Mouse (Mus musculus): ENCODE results near the gene Slc25a11.

Gene Slc25a11

GRCm38 (mm10) chr11:70646691-70647650 lies at the start of gene Slc25a11, which contains the start of gene Rnf167:
Gene Slc25a11, minus strand, starts transcription at chr11:70647479.
Gene Rnf167, plus strand, starts transcription at chr11:70647235.
- peak; percentile 99 for DNase-seq (ENCODE audit: low read depth, low spot score)

- DNase-seq (ENCODE audit: low read depth, low spot score), result no peak
Measured at GRCm38 (mm10) chr11:70693504-70693903, 46.2 kb upstream of the Slc25a11 start.

GRCm38 (mm10) chr11:70689578-70689977 lies 42.3 kb upstream of the Slc25a11 start:
- DNase-seq (ENCODE audit: low read depth, low spot score), result no peak

- DNase-seq (ENCODE audit: low read depth, low spot score), result no peak
Measured at GRCm38 (mm10) chr11:70688372-70688771, 41.1 kb upstream of the Slc25a11 start.

GRCm38 (mm10) chr11:70687601-70688199 lies 40.4 kb upstream of the Slc25a11 start, which contains the start of gene Camta2:
Gene Camta2, minus strand, starts transcription at chr11:70688105.
- DNase-seq (ENCODE audit: low read depth, low spot score), result peak; percentile 85

- peak; percentile 41 for DNase-seq (ENCODE audit: low read depth, low spot score)
Measured at GRCm38 (mm10) chr11:70686901-70687566, 39.8 kb upstream of the Slc25a11 start.

- DNase-seq (ENCODE audit: low read depth, low spot score), result no peak
Measured at GRCm38 (mm10) chr11:70683640-70684039, 36.4 kb upstream of the Slc25a11 start.

GRCm38 (mm10) chr11:70681897-70682581 lies 34.8 kb upstream of the Slc25a11 start:
- peak; percentile 82 for DNase-seq (ENCODE audit: low read depth, low spot score)

GRCm38 (mm10) chr11:70681170-70681569 lies 33.9 kb upstream of the Slc25a11 start:
- no peak for DNase-seq (ENCODE audit: low read depth, low spot score)

GRCm38 (mm10) chr11:70679894-70680293 lies 32.6 kb upstream of the Slc25a11 start:
- no peak for DNase-seq (ENCODE audit: low read depth, low spot score)

- DNase-seq (ENCODE audit: low read depth, low spot score), result no peak
Measured at GRCm38 (mm10) chr11:70679361-70679760, 32.1 kb upstream of the Slc25a11 start.

- no peak for DNase-seq (ENCODE audit: low read depth, low spot score)
Measured at GRCm38 (mm10) chr11:70678576-70678975, 31.3 kb upstream of the Slc25a11 start.

GRCm38 (mm10) chr11:70678092-70678491 lies 30.8 kb upstream of the Slc25a11 start:
- no peak for DNase-seq (ENCODE audit: low read depth, low spot score)

- DNase-seq (ENCODE audit: low read depth, low spot score), result no peak
Measured at GRCm38 (mm10) chr11:70674501-70674900, 27.2 kb upstream of the Slc25a11 start.

- no peak for DNase-seq (ENCODE audit: low read depth, low spot score)
Measured at GRCm38 (mm10) chr11:70674014-70674413, 26.7 kb upstream of the Slc25a11 start.

- no peak for DNase-seq (ENCODE audit: low read depth, low spot score)
Measured at GRCm38 (mm10) chr11:70671333-70672047, 24.2 kb upstream of the Slc25a11 start.

GRCm38 (mm10) chr11:70670483-70670882 lies 23.2 kb upstream of the Slc25a11 start:
- no peak for DNase-seq (ENCODE audit: low read depth, low spot score)

GRCm38 (mm10) chr11:70669582-70670345 lies 22.5 kb upstream of the Slc25a11 start:
- DNase-seq (ENCODE audit: low read depth, low spot score), result peak; percentile 83

- peak; percentile 99 for DNase-seq (ENCODE audit: low read depth, low spot score)
Measured at GRCm38 (mm10) chr11:70668771-70669505, 21.7 kb upstream of the Slc25a11 start, which contains the start of gene Spag7. Gene Spag7, minus strand, starts transcription at chr11:70669416.

Measured in mesoderm, embryonic 11.5 days (tissue).